Mouse (Mus musculus) cortical plate, adult 2 months (tissue): ENCODE results near the gene Lats2.

Source experiments
- CTCF ChIP-seq: fragments of 200-500 bp; IDR thresholded peaks from 2 replicates; pipeline ENCODE4 v1.5.1; 2011; ENCODE audit warnings: mild to moderate bottlenecking, control low read depth, low read length; ENCODE audit not compliant: insufficient read depth; ENCODE audit errors: extremely low read depth
- POLR2A ChIP-seq: fragments of 200-500 bp; IDR thresholded peaks from 2 replicates; pipeline ENCODE4 v1.6.1; 2011; ENCODE audit warnings: mild to moderate bottlenecking, low read length, control low read depth; ENCODE audit not compliant: insufficient read depth; ENCODE audit errors: extremely low read depth

DNA sequence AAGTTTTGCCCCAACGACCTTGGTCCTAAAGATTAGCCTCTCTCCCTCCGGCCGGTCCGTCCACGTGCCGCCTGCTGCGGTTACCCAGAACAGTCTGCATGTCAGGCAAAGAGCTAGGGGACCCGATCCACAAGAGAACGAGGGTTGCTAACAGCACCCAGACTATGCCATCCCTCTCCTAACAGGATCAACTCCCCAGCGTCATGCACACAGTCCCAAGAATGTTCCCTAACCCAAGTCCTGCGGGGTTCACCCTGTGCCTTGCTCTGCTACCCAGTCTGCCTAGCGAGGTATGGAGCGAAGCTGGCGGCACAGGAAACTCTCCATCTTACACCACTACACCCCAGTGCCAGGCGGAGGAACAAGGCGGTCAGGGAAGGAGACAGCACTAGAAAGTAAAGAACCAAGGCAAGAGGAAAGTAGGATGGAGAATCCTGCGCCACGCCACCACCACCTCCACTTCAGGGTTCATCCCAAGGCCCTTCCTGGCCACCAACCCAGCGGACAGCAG is 93.8 kb downstream of the Lats2 start:
- TF ChIP-seq POLR2A (no peak), CTCF (no peak)
